Mouse (Mus musculus) v-Abl transformed pro-B cells (cell line): ENCODE measurements around the gene Klk5.

ENCODE experiments used
- in situ Hi-C, 2 experiments: fragments of 400-800 bp; cut with MboI; formaldehyde crosslinking; loops; one replicate each; pipeline ENCODE4 v1.15.1; 2025; ENCODE audit not compliant: unreplicated experiment in 2 of 2

Klk5 gene

DNA sequence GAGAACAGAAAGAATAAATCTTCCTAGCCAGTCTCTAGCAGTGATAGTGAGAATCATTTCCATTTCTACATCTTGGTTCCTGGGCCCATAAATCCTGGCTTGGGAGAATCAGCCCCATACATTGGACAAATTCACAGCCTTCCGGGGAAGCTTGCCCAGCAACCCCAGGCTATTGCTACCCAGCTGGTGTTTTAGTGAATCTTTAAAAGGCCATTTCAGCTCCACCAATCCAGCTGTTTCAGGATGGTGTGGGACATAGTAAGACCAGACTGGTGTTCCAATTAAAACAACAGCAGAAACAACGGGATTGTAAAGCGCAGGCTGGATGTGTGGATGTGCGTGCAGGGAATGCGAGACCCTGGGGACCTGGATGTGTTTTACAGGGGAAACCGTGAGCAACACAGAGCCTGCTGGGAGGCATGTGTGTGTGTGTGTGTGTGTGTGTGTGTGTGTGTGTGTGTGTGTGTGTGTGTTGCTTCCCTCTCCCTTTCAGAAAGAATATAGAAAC, 33.2 kb downstream of the Klk5 start:
- in situ Hi-C loops, result loop anchor here (10.0 to 25.0 kb wide), 4 partner anchors 188 to 770 kb away; partner anchors contain the start of gene Klk14 (in 1 of the 2)

GRCm38 (mm10) chr7:43876444-43876843, 34.7 kb downstream of the Klk5 start:
- in situ Hi-C loops, result loop anchor here (10.0 to 25.0 kb wide), 4 partner anchors 189 to 768 kb away; partner anchors contain the start of gene Klk14 (in 1 of the 2)

DNA sequence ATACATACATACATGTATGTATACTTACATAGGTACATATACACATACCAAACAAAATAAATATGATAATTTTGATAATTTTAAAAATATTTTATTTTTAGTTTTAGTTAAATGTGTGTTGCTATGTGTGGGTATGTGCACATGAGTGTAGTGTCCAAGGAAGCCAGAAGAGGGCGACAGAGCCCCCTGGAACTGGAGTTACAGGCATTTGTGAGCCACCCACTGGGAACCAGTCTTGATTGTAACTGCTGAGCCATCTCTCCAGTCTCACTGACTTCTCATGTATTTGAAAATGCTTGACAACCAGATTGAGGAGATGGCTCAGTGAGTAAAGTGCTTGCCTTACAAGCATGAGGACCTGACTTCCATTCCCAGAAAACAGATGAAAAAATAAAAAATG, 36.5 kb downstream of the Klk5 start:
- in situ Hi-C loops, result loop anchor here (10.0 to 25.0 kb wide), 4 partner anchors 191 to 767 kb away; partner anchors contain the start of gene Klk14 (in 1 of the 2)

- in situ Hi-C loops, result loop anchor here (10.0 to 25.0 kb wide), 4 partner anchors 194 to 756 kb away; partner anchors contain the start of gene Klk14 (in 1 of the 2)
Observed at GRCm38 (mm10) chr7:43880912-43881311, 39.1 kb downstream of the Klk5 start, which contains the start of gene Klk4. TSS of gene Klk4 (plus strand) at chr7:43881160.

DNA sequence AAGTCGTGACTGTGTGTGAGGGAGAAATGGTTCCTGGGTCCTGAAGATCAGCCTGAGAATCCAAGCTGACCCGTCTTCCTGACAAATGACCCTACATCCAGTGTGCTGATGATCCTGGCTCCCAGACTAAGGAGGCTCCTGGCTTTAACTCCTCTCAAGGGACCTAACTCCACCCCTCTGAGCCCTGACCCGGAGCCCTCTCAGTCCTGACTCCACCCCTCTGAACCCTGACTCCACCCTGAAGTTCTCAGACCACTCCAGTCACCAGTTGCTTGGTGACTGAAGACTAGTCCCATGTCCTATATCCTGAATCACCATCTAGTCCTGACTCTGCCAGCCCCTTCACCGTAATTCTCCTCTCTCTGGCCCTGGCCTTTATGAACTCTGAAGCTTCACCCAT, 40.6 kb downstream of the Klk5 start:
- in situ Hi-C loops, result loop anchor here (10.0 to 25.0 kb wide), 4 partner anchors 195 to 755 kb away; partner anchors contain the start of gene Klk14 (in 1 of the 2)

DNA sequence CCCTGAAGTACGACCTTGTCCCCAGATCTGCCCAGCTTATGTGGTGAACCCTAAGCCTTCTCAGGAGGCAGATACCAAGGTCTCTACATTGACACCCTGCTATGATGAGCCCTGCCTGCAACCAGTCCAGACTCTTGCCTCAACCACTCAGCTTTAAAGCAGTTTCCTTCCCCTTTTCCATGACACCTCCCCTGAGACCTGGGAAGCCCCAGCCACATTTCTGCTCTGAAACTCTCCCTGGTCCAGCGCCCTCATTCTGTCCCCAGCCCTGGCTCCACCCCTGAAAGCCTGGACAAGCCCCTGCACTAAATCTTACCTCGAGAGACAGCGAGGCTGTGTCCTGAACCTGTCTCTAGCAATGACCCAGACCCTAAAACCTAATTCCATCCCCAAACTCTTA, 41.0 kb downstream of the Klk5 start:
- in situ Hi-C loops, result loop anchor here (10.0 to 25.0 kb wide), 4 partner anchors 196 to 754 kb away; partner anchors contain the start of gene Klk14 (in 1 of the 2)

- in situ Hi-C loops, result loop anchor here (10.0 to 25.0 kb wide), 4 partner anchors 196 to 754 kb away; partner anchors contain the start of gene Klk14 (in 1 of the 2)
Observed at GRCm38 (mm10) chr7:43883547-43883946, 41.8 kb downstream of the Klk5 start.

DNA sequence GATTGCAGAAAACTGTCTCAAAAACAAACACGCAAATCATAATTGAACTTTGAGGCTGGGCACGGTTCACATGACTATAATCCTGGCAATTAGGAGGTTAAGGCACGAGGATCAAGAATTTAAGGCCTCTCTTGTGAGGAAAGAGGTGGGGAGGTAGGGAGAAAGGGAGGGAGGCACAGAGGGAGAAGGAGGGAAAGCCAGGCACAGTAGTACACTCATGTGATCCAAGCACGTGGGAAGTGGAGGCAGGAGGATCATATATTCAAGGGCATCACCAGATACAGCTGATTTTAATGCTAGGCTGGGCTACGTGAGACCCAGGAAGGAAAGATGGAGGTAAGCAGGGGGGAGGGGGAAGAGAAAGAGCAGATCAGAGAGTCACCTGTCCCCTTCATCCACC, 49.6 kb downstream of the Klk5 start:
- in situ Hi-C loops, result loop anchor here (5.0 to 25.0 kb wide), 6 partner anchors 204 to 746 kb away; partner anchors contain the start of genes Klk14 (in 1 of the 2) and Vsig10l (in 1 of the 2)

DNA sequence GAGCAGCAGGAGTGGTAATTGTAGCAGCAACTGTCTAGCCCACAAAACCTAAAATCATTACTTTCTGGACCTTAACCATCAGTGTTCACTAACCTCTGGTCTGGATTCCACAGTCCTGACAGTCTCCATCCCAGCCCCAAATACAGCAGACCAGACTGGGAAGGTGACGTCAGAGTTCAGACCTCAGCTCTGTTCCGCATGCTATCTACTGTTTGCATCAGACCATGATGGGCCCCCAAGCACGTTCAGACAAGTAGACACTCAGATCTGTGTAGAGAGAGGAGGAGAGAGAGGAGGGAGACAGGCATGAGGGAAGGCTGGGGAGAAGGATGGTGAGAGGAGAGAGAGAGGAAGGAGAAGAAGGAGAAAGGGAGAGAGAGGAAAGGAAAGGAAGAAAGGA, 50.0 kb downstream of the Klk5 start:
- in situ Hi-C loops, result loop anchor here (5.0 to 25.0 kb wide), 6 partner anchors 204 to 746 kb away; partner anchors contain the start of genes Klk14 (in 1 of the 2) and Vsig10l (in 1 of the 2)

GRCm38 (mm10) chr7:43894836-43895235, 53.1 kb downstream of the Klk5 start:
- in situ Hi-C loops, result loop anchor here (5.0 to 25.0 kb wide), 6 partner anchors 208 to 742 kb away; partner anchors contain the start of genes Klk14 (in 1 of the 2) and Vsig10l (in 1 of the 2)
